Mouse (Mus musculus): ENCODE results near the gene Jmjd6. TPM values are rescaled to one million over a fixed set of nuclear protein-coding genes. Genes with fewer than 3 reads are reported as not detected.

Gene Jmjd6
- polyA plus RNA-seq, 1 experiment, result 44.1 TPM

- DNase-seq (ENCODE audit: low read depth), result peak; percentile 47
- TF ChIP-seq CTCF (IDR thresholded peaks at IDR 0.05; ENCODE audit: borderline replicate concordance, extremely low read depth, insufficient read depth, insufficient read length) (no peak), POLR2A (IDR thresholded peaks at IDR 0.05; ENCODE audit: borderline replicate concordance, extremely low read depth, insufficient read depth, insufficient read length, poor library complexity, severe bottlenecking) (no peak)
These were observed 43.9 kb downstream of the Jmjd6 start for GRCm38 (mm10) chr11:116799364-116799763.

Other genes with a start within 250 kb of the Jmjd6 start
- gene Rhbdf2, start 216.4 kb downstream of the Jmjd6 start, polyA plus RNA-seq (2012; rRNA removed), result 2.3 and 2.5 TPM in 2 replicates
- gene Prcd, start 189.9 kb downstream of the Jmjd6 start, polyA plus RNA-seq (2012; rRNA removed), result 1.0 and 1.4 TPM in 2 replicates
- 18.3 TPM in 2 replicates for gene Cygb, start 189.1 kb downstream of the Jmjd6 start, polyA plus RNA-seq (2012; rRNA removed)
- not detected in 2 replicates for gene St6galnac1, start 67.9 kb downstream of the Jmjd6 start, polyA plus RNA-seq (2012; rRNA removed)
- 14.2 and 30.5 TPM in 2 replicates for gene Mxra7, start 15.4 kb downstream of the Jmjd6 start, polyA plus RNA-seq (2012; rRNA removed)
- gene Mettl23, start 171 bp downstream of the Jmjd6 start, polyA plus RNA-seq (2012; rRNA removed), result 44.6 and 67.6 TPM in 2 replicates
- 36.4 and 40.6 TPM in 2 replicates for gene Mfsd11, start 9.0 kb upstream of the Jmjd6 start, polyA plus RNA-seq (2012; rRNA removed)
- gene Srsf2, start 9.6 kb upstream of the Jmjd6 start, polyA plus RNA-seq (2012; rRNA removed), result 599 and 784 TPM in 2 replicates
- 95.1 and 98.4 TPM in 2 replicates for gene Mgat5b, start 75.4 kb upstream of the Jmjd6 start, polyA plus RNA-seq (2012; rRNA removed)